Mouse (Mus musculus) spleen, adult 2 months (tissue): ENCODE measurements around the gene Mesd.

ENCODE experiments used
- CTCF ChIP-seq: fragments of 200-500 bp; IDR thresholded peaks from 2 replicates; pipeline ENCODE4 v1.5.1; 2011; ENCODE audit warnings: mild to moderate bottlenecking, inconsistent platforms; ENCODE audit not compliant: insufficient read depth, insufficient read length, insufficient replicate concordance; ENCODE audit errors: extremely low read depth
- POLR2A ChIP-seq: fragments of 200-500 bp; IDR thresholded peaks from 2 replicates; pipeline ENCODE4 v1.6.1; 2011; ENCODE audit warnings: low read depth, low read length, inconsistent platforms

- TF ChIP-seq CTCF (no peak), POLR2A (no peak)
These were observed 16.3 kb downstream of the Mesd start for GRCm38 (mm10) chr7:83900519-83900918.
